ENCODE assay signal across 9 mouse cellular contexts in the genomic region with DNA sequence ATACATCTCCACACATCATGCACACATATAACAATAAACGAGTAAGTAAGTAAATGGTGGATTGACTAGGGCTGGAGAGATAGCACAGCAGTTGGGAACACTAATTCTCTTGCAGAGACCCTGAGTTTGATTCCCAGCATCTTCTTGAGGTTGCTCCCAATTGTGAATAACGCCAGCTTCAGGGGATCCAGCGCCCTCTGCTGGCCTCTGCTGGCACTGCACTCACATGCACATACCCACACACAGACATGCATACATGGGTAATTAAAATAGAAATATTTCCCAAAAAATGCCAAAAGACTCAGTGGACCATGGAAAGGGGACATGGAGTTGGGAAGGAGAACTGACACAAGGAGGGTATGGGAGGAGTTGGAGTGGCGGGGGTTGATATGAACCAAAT. TPM values are rescaled to one million over a fixed set of nuclear protein-coding genes. Genes with fewer than 3 reads are reported as not detected.
A peak's percentile ranks its signal among the peaks of the same experiment; 100 is the strongest.
DNase-seq lines count a peak whose midpoint lies in the region; ATAC-seq and TF ChIP-seq lines count a peak whose summit lies in the region.
"Had no signal": no experiment of that assay in that cellular context is flagged by ENCODE, and none has a peak within 500 bp of the region (broad histone marks: within the 10 kb centered on the region; RNA-seq: fewer than 3 reads in every experiment).

No protein-coding gene starts in this region.

- ATAC-seq in liver, embryonic 14.5 days (ENCODE audit: insufficient read depth) = no peak
- ATAC-seq in liver, embryonic 12.5 days = no peak
- no peak for ATAC-seq in G1E (ENCODE audit: extremely low read depth, insufficient number of reproducible peaks, low FRiP score, poor library complexity, severe bottlenecking)

- no peak for TF ChIP-seq POLR2A in small intestine, adult 2 months (IDR thresholded peaks at IDR 0.05; ENCODE audit: low read depth, low read length)

- H3K9ac ChIP-seq in liver, embryonic 14.5 days (replicated peaks) = no peak overlapping the region
- H3K9ac ChIP-seq in liver, embryonic 12.5 days = no peak overlapping the region
- H3K9ac ChIP-seq: liver, embryonic 13.5 days had no signal

- H3K4me1 ChIP-seq in liver, embryonic 14.5 days (replicated peaks; ENCODE audit: control insufficient read depth in 2 of 2, insufficient read depth in 2 of 2, low read length in 1 of 2) = peaks cover 32 to 39% of the 10 kb centered on the region in 2 experiments
- peaks cover 37% of the 10 kb centered on the region for H3K4me1 ChIP-seq in liver, embryonic 12.5 days
- H3K4me1 ChIP-seq in G1E (ENCODE audit: insufficient read depth, low read depth, low read length) = peaks cover 11% of the 10 kb centered on the region
- H3K4me1 ChIP-seq in small intestine, adult 2 months (ENCODE audit: control insufficient read depth, insufficient read depth, insufficient read length, low read length) = peaks cover 2% of the 10 kb centered on the region; the same call in 1 of the 2 replicates

- H3K36me3 ChIP-seq in liver, embryonic 14.5 days (replicated peaks; ENCODE audit: control insufficient read depth, insufficient read depth, low read depth) = no peaks in the 10 kb centered on the region
- no peaks in the 10 kb centered on the region for H3K36me3 ChIP-seq in liver, embryonic 12.5 days
- no peaks in the 10 kb centered on the region for H3K36me3 ChIP-seq in G1E (replicated peaks)
- no peaks in the 10 kb centered on the region for H3K36me3 ChIP-seq in small intestine, adult 2 months (ENCODE audit: control insufficient read depth, insufficient read depth, low read length)
- H3K36me3 ChIP-seq: liver, embryonic 13.5 days had no signal

- 64% methylated on average over 4 of the region's 4 CpGs for WGBS in liver, embryonic 14.5 days (ENCODE audit: insufficient replicate concordance)
- 50% methylated on average over 4 of the region's 4 CpGs for WGBS in liver, embryonic 12.5 days (ENCODE audit: insufficient replicate concordance)
- WGBS in small intestine, adult 2 months = 71% methylated on average over 4 of the region's 4 CpGs

- peak; percentile 29 to 39 for DNase-seq in cerebellum, postnatal 10 days
- DNase-seq in cerebellum, adult 11-12 months = no peak
- DNase-seq in liver, embryonic 14.5 days (ENCODE audit: low read depth in 3 of 3, low spot score in 3 of 3) = no peak
- no peak for DNase-seq in G1E (ENCODE audit: low spot score)
- DNase-seq in kidney, adult 11 months = no peak
- DNase-seq in layer of hippocampus, adult 8-10 months (ENCODE audit: low spot score in 2 of 2) = no peak

- H3K4me3 ChIP-seq in liver, embryonic 14.5 days (ENCODE audit: insufficient read depth in 1 of 2, low read depth in 2 of 2, low read length in 2 of 2) = no peak overlapping the region
- no peak overlapping the region for H3K4me3 ChIP-seq in liver, embryonic 12.5 days
- no peak overlapping the region for H3K4me3 ChIP-seq in G1E (ENCODE audit: low read depth, low read length)
- H3K4me3 ChIP-seq in small intestine, adult 2 months (ENCODE audit: low read depth, low read length) = no peak overlapping the region
- H3K4me3 ChIP-seq: liver, embryonic 13.5 days had no signal

- no peak overlapping the region for H3K4me2 ChIP-seq in liver, embryonic 14.5 days (ENCODE audit: low read depth)
- no peak overlapping the region for H3K4me2 ChIP-seq in liver, embryonic 12.5 days
- H3K4me2 ChIP-seq: liver, embryonic 13.5 days had no signal

- no peaks in the 10 kb centered on the region for H3K27me3 ChIP-seq in liver, embryonic 14.5 days (ENCODE audit: control insufficient read depth, insufficient read depth, low read length)
- peaks cover 12% of the 10 kb centered on the region for H3K27me3 ChIP-seq in liver, embryonic 12.5 days (replicated peaks)
- H3K27me3 ChIP-seq in G1E (ENCODE audit: insufficient read depth, low read length) = no peaks in the 10 kb centered on the region; the same call in 1 of the 2 replicates
- H3K27me3 ChIP-seq in small intestine, adult 2 months (ENCODE audit: control insufficient read depth, insufficient read depth, low read length) = no peaks in the 10 kb centered on the region

- no peaks in the 10 kb centered on the region; the same call in 1 of the 2 replicates for H3K9me3 ChIP-seq in liver, embryonic 14.5 days (ENCODE audit: control insufficient read depth, low read length)
- peaks cover 5% of the 10 kb centered on the region; the same call in 1 of the 2 replicates for H3K9me3 ChIP-seq in liver, embryonic 12.5 days (replicated peaks)
- H3K9me3 ChIP-seq in G1E (replicated peaks) = 0 out of 2 replicates have a peak, but pooled peaks cover 5% of the 10 kb centered on the region

- peak; percentile 74 for TF ChIP-seq CTCF in liver, embryonic 14.5 days (IDR thresholded peaks at IDR 0.05; ENCODE audit: low read depth)
- TF ChIP-seq CTCF in G1E (IDR thresholded peaks at IDR 0.05; ENCODE audit: low read depth, low read length) = peak; percentile 26; the same call in 1 of the 2 replicates
- TF ChIP-seq CTCF in small intestine, adult 2 months (IDR thresholded peaks at IDR 0.05; ENCODE audit: extremely low read depth, insufficient read length, insufficient replicate concordance, low read depth, low read length) = peak; percentile 29; the same call in 1 of the 2 replicates

- TF ChIP-seq EP300 in liver, embryonic 14.5 days (IDR thresholded peaks at IDR 0.05; ENCODE audit: low read depth) = no peak

- H3K27ac ChIP-seq in liver, embryonic 14.5 days = no peak overlapping the region
- H3K27ac ChIP-seq in liver, embryonic 12.5 days = no peak overlapping the region
- no peak overlapping the region for H3K27ac ChIP-seq in small intestine, adult 2 months (ENCODE audit: insufficient read depth, low read depth, low read length)
- H3K27ac ChIP-seq: liver, embryonic 13.5 days had no signal

RNA-seq across cellular contexts. Expression of gene Trim62, which starts 24.5 kb away (rescaled TPM):
- 0.25 TPM in 2 replicates for polyA plus RNA-seq in liver, embryonic 14.5 days (2012; rRNA removed)
- polyA plus RNA-seq in liver, embryonic 14.5 days (2014; fragmentation: Nextera tagmentation; extraction: Ambion mirVana) = 0.24 and 0.30 TPM in 2 replicates
- polyA plus RNA-seq in liver, embryonic 12.5 days (2016; fragmentation: Nextera tagmentation; extraction: Ambion mirVana) = 1.3 and 1.8 TPM in 2 replicates
- not detected in 2 replicates for total RNA-seq in G1E (2014; fragmentation: Nextera tagmentation)
- 0.12 and 0.16 TPM in 2 replicates for total RNA-seq in G1E (2017)
- not detected in 2 replicates for polyA plus RNA-seq in G1E (2012)
- 3.0 and 7.7 TPM in 2 replicates for polyA plus RNA-seq in small intestine, adult 2 months (2012; rRNA removed)
- 10 to 100 TPM; 14.2 to 17.7 (median 16.5) TPM for total RNA-seq in layer of hippocampus, adult 8-10 months (2022)

RNA-seq across cellular contexts. Expression of gene Zfp362, which starts 53.0 kb away (rescaled TPM):
- 7.6 and 8.2 TPM in 2 replicates for polyA plus RNA-seq in liver, embryonic 14.5 days (2012; rRNA removed)
- 6.2 and 7.4 TPM in 2 replicates for polyA plus RNA-seq in liver, embryonic 14.5 days (2014; fragmentation: Nextera tagmentation; extraction: Ambion mirVana)
- 12.1 and 12.6 TPM in 2 replicates for polyA plus RNA-seq in liver, embryonic 12.5 days (2016; fragmentation: Nextera tagmentation; extraction: Ambion mirVana)
- total RNA-seq in G1E (2014; fragmentation: Nextera tagmentation) (26.6 and 39.5 TPM in 2 replicates), G1E (2017) (1.6 and 2.2 TPM in 2 replicates)
- polyA plus RNA-seq in G1E (2012) = 70.0 and 73.8 TPM in 2 replicates
- 19.8 and 37.8 TPM in 2 replicates for polyA plus RNA-seq in small intestine, adult 2 months (2012; rRNA removed)
- 10 to 100 TPM; 22.1 to 28.3 (median 25.5) TPM for total RNA-seq in layer of hippocampus, adult 8-10 months (2022)

Comparison
In these comparisons a context has a peak if more than half of its experiments do, and no peak if none do; other contexts are left out.
1. DNase-seq: peak in cerebellum, postnatal 10 days (2 of 2); none in cerebellum, adult 11-12 months (single experiment), liver, embryonic 14.5 days (0 of 3), G1E (single experiment), kidney, adult 11 months (single experiment) and layer of hippocampus, adult 8-10 months (0 of 2).
2. Peak in every context shown above with its lines, with median percentiles within 50 percentile points of each other: CTCF ChIP-seq.